12 mouse cellular contexts compared by ENCODE assay signal in the genomic region with DNA sequence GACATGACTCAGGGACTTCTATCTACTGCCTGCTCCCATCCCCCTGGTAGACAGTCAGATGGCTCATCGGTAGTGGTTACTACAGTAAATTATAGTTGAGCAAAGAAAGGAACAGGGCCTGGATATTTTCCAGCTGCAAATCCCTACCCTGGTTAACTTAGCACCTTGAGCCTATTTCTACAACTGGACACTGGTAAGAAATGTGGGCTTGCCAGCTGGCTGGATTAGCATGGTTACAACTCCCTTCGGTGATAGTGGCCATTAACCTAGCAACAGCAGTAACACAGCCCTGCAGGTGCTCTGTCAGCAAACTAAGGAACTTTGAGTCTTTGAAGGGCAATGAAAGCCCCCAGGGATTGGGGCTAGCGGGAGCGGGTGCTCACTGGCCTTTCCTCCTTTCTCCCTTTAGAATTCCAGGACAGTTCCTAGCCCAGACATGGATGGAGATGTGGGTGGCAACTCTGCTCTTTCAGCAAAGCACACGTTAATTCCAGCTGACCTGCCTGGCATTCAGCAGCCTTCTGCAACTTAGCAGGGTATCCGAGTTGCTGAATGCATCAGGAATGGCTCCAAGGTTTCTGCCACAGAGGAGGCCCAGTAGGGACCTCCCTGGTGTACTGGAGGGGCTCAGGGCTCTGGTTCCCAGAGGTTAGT.
DNase-seq lines count a peak whose midpoint lies in the region; ATAC-seq and TF ChIP-seq lines count a peak whose summit lies in the region.
"Had no signal": no experiment of that assay in that cellular context is flagged by ENCODE, and none has a peak within 500 bp of the region (broad histone marks: within the 10 kb centered on the region; RNA-seq: fewer than 3 reads in every experiment).

No protein-coding gene starts in this region.

- 15% methylated on average over 6 of the region's 6 CpGs for WGBS in forebrain, postnatal 0 days
- 23% methylated on average over 6 of the region's 6 CpGs for WGBS in neural tube, embryonic 14.5 days

- ATAC-seq in forebrain, postnatal 0 days = peak; percentile 28; the same call in 1 of the 2 replicates
- 0 out of 2 replicates have a peak, but pooled peaks have one; percentile 20 for ATAC-seq in neural tube, embryonic 14.5 days (ENCODE audit: low read depth)

- no peaks in the 10 kb centered on the region for H3K9me3 ChIP-seq in forebrain, postnatal 0 days (ENCODE audit: low read length)
- H3K9me3 ChIP-seq in neural tube, embryonic 14.5 days (ENCODE audit: control insufficient read depth, low read length) = no peaks in the 10 kb centered on the region
- H3K9me3 ChIP-seq: G1E; neural tube, embryonic 12.5 days had no signal

- intact Hi-C loops in left cerebral cortex, adult 2 months (cut with DNase I) = loop anchor here (5.0 kb wide), 1 partner anchor 75 kb away; no protein-coding TSS in a partner anchor
- intact Hi-C loops in left cerebral cortex, postnatal 36 days (cut with DNase I) = loop anchor here (5.0 kb wide), 2 partner anchors 75 to 80 kb away; a partner anchor contains a TSS

- TF ChIP-seq CTCF in left cerebral cortex, adult 2 months (IDR thresholded peaks at IDR 0.05) = no peak
- TF ChIP-seq CTCF in forebrain, postnatal 0 days (IDR thresholded peaks at IDR 0.05; ENCODE audit: low read depth) = no peak

- H3K27me3 ChIP-seq in forebrain, postnatal 0 days (ENCODE audit: insufficient read depth, low read length) = no peaks in the 10 kb centered on the region
- H3K27me3 ChIP-seq in neural tube, embryonic 14.5 days (ENCODE audit: control insufficient read depth, insufficient read depth, low read length) = no peaks in the 10 kb centered on the region
- H3K27me3 ChIP-seq: neural tube, embryonic 12.5 days had no signal

- no peak overlapping the region for H3K9ac ChIP-seq in forebrain, postnatal 0 days
- H3K9ac ChIP-seq in neural tube, embryonic 14.5 days (replicated peaks; ENCODE audit: low read depth, low read length) = no peak overlapping the region
- H3K9ac ChIP-seq: lung, embryonic 14.5 days; neural tube, embryonic 12.5 days had no signal

- H3K4me1 ChIP-seq in forebrain, postnatal 0 days (ENCODE audit: insufficient read depth) = peaks cover 22% of the 10 kb centered on the region; the same call in 1 of the 2 replicates
- peaks cover 11% of the 10 kb centered on the region for H3K4me1 ChIP-seq in neural tube, embryonic 14.5 days (ENCODE audit: control insufficient read depth, insufficient read depth, low read length)

- no peak overlapping the region for H3K4me2 ChIP-seq in forebrain, postnatal 0 days (ENCODE audit: low read depth)
- H3K4me2 ChIP-seq in neural tube, embryonic 14.5 days (ENCODE audit: low read depth, low read length) = no peak overlapping the region
- H3K4me2 ChIP-seq: lung, embryonic 14.5 days; neural tube, embryonic 12.5 days had no signal

- peak overlapping the region; percentile 60 for H3K27ac ChIP-seq in left cerebral cortex, adult 2 months
- H3K27ac ChIP-seq in forebrain, postnatal 0 days (ENCODE audit: low read depth, low read length) = peak overlapping the region; percentile 35; the same call in 1 of the 2 replicates
- H3K27ac ChIP-seq in neural tube, embryonic 14.5 days (ENCODE audit: low read depth, low read length) = no peak overlapping the region; the same call in 1 of the 2 replicates
- H3K27ac ChIP-seq: neural tube, embryonic 12.5 days had no signal

- no peaks in the 10 kb centered on the region for H3K36me3 ChIP-seq in forebrain, postnatal 0 days (ENCODE audit: insufficient read depth)
- H3K36me3 ChIP-seq in neural tube, embryonic 14.5 days (ENCODE audit: control insufficient read depth, insufficient read depth, low read length) = no peaks in the 10 kb centered on the region
- H3K36me3 ChIP-seq: neural tube, embryonic 12.5 days had no signal

- no peak overlapping the region for H3K4me3 ChIP-seq in left cerebral cortex, adult 2 months
- no peak overlapping the region for H3K4me3 ChIP-seq in forebrain, postnatal 0 days (ENCODE audit: low read depth, low read length)
- H3K4me3 ChIP-seq in neural tube, embryonic 14.5 days (ENCODE audit: low read depth, low read length) = no peak overlapping the region
- H3K4me3 ChIP-seq: neural tube, embryonic 12.5 days had no signal

- no peak for DNase-seq in left cerebral cortex, adult 2 months (ENCODE audit: extremely low spot score in 1 of 2, low spot score in 2 of 2)
- no peak for DNase-seq in left cerebral cortex, postnatal 36 days (ENCODE audit: low spot score in 2 of 2)
- peak; percentile 30 for DNase-seq in embryo, embryonic 11 days
- no peak for DNase-seq in forebrain, postnatal 0 days
- DNase-seq in frontal cortex, postnatal 10 days (ENCODE audit: low spot score in 2 of 2) = no peak
- no peak for DNase-seq in layer of hippocampus, adult 18-20 months (ENCODE audit: low spot score in 2 of 2)
- DNase-seq: adrenal gland, postnatal 25 days; lung, embryonic 14.5 days; thymus, postnatal 25 days had no signal
